Comparison of ENCODE assay signal across 7 mouse cellular contexts in genomic region chr1:33670164-33670616, GRCm38 (mm10). TPM values are rescaled to one million over a fixed set of nuclear protein-coding genes. Genes with fewer than 3 reads are reported as not detected.
DNase-seq lines count a peak whose midpoint lies in the region; ATAC-seq lines count a peak whose summit lies in the region.

No protein-coding gene starts in this region.

- peak overlapping the region; percentile 63 for H3K27ac ChIP-seq in intestine, embryonic 16.5 days (ENCODE audit: low read length)
- H3K27ac ChIP-seq in midbrain, embryonic 10.5 days (replicated peaks) = peak overlapping the region; percentile 87

- intact Hi-C loops in left cerebral cortex, postnatal 4 days (cut with DNase I) = loop anchor here (5.0 kb wide), 2 partner anchors 52 to 67 kb away; no protein-coding TSS in a partner anchor

- DNase-seq in adrenal gland, adult 2 months = peak; percentile 75
- DNase-seq in embryo, embryonic 10 days (ENCODE audit: low spot score) = peak; percentile 85
- peak; percentile 26 for DNase-seq in gastrocnemius, postnatal 25 days
- DNase-seq in left cerebral cortex, postnatal 4 days = peak; percentile 52
- peak; percentile 74 for DNase-seq in midbrain, embryonic 10.5 days (ENCODE audit: low spot score)
- DNase-seq in right cerebral cortex, postnatal 36 days (ENCODE audit: low spot score in 2 of 2) = peak; percentile 60 to 71

- peak overlapping the region; percentile 71 for H3K4me3 ChIP-seq in intestine, embryonic 16.5 days (ENCODE audit: low read length)
- H3K4me3 ChIP-seq in midbrain, embryonic 10.5 days = peak overlapping the region; percentile 71

- H3K9ac ChIP-seq in intestine, embryonic 16.5 days (ENCODE audit: low read depth, low read length) = peak overlapping the region; percentile 76

- 0 out of 2 replicates have a peak, but pooled peaks cover 8% of the 10 kb centered on the region for H3K4me1 ChIP-seq in intestine, embryonic 16.5 days (ENCODE audit: control insufficient read depth, insufficient read depth, low read length)
- peaks cover 24% of the 10 kb centered on the region for H3K4me1 ChIP-seq in midbrain, embryonic 10.5 days

- H3K4me2 ChIP-seq in intestine, embryonic 16.5 days (ENCODE audit: low read depth, low read length) = peak overlapping the region; percentile 71

- ATAC-seq in intestine, embryonic 16.5 days = peak; percentile 73

- H3K27me3 ChIP-seq in intestine, embryonic 16.5 days (replicated peaks; ENCODE audit: control insufficient read depth, insufficient read depth, low read length) = no peaks in the 10 kb centered on the region
- no peaks in the 10 kb centered on the region for H3K27me3 ChIP-seq in midbrain, embryonic 10.5 days (ENCODE audit: low read depth, poor library complexity, severe bottlenecking)

- WGBS in intestine, embryonic 16.5 days = under 1% methylated on average over 37 of the region's 37 CpGs
- WGBS in midbrain, embryonic 10.5 days = under 1% methylated on average over 37 of the region's 37 CpGs

- no peaks in the 10 kb centered on the region for H3K9me3 ChIP-seq in intestine, embryonic 16.5 days (ENCODE audit: control insufficient read depth, low read length)
- no peaks in the 10 kb centered on the region for H3K9me3 ChIP-seq in midbrain, embryonic 10.5 days (replicated peaks)

- no peaks in the 10 kb centered on the region; the same call in 1 of the 2 replicates for H3K36me3 ChIP-seq in intestine, embryonic 16.5 days (ENCODE audit: control insufficient read depth, insufficient read depth, low read length)
- peaks cover 31% of the 10 kb centered on the region for H3K36me3 ChIP-seq in midbrain, embryonic 10.5 days

RNA-seq across cellular contexts. Expression of gene Prim2, which starts 0.6 kb away (rescaled TPM):
- total RNA-seq in adrenal gland, adult 2 months (2021) = 1 to 10 TPM; 4.3 to 4.4 TPM
- polyA plus RNA-seq in adrenal gland, adult 2 months (2012; rRNA removed) = 1.2 TPM in 2 replicates
- 1 to 10 TPM; 1.3 to 1.8 TPM for total RNA-seq in gastrocnemius, postnatal 25 days (2021)
- polyA plus RNA-seq in intestine, embryonic 16.5 days (2015; fragmentation: Nextera tagmentation; extraction: Ambion mirVana) = 22.6 and 26.3 TPM in 2 replicates
- 10 to 100 TPM; 14.5 to 15.9 TPM for total RNA-seq in left cerebral cortex, postnatal 4 days (2021)
- polyA plus RNA-seq in midbrain, embryonic 10.5 days (2016; fragmentation: Nextera tagmentation; extraction: Ambion mirVana) = 57.6 and 59.1 TPM in 2 replicates

RNA-seq across cellular contexts. Expression of gene Rab23, which starts 49.5 kb away (rescaled TPM):
- 10 to 100 TPM in 1 of 2 experiments, 1 to 10 TPM in 1; 9.2 to 12.6 TPM for total RNA-seq in adrenal gland, adult 2 months (2021)
- polyA plus RNA-seq in adrenal gland, adult 2 months (2012; rRNA removed) = 2.9 and 5.7 TPM in 2 replicates
- 1 to 10 TPM; 4.9 to 8.3 TPM for total RNA-seq in gastrocnemius, postnatal 25 days (2021)
- 16.3 and 16.9 TPM in 2 replicates for polyA plus RNA-seq in intestine, embryonic 16.5 days (2015; fragmentation: Nextera tagmentation; extraction: Ambion mirVana)
- total RNA-seq in left cerebral cortex, postnatal 4 days (2021) = 10 to 100 TPM; 33.9 to 34.2 TPM
- 30.9 and 33.2 TPM in 2 replicates for polyA plus RNA-seq in midbrain, embryonic 10.5 days (2016; fragmentation: Nextera tagmentation; extraction: Ambion mirVana)

Comparison
In these comparisons a context has a peak if more than half of its experiments do, and no peak if none do; other contexts are left out.
1. Peak in every context shown above with its lines: DNase-seq, ATAC-seq, H3K4me3 ChIP-seq and H3K27ac ChIP-seq.
2. DNase-seq: peak in every context shown above with its lines; median percentile 85 in embryo, embryonic 10 days; 75 in adrenal gland, adult 2 months; 74 in midbrain, embryonic 10.5 days; 66 in right cerebral cortex, postnatal 36 days; 52 in left cerebral cortex, postnatal 4 days; 26 in gastrocnemius, postnatal 25 days.